Mouse (Mus musculus): ENCODE data around the gene Ano2. TPM values are rescaled to one million over a fixed set of nuclear protein-coding genes. Genes with fewer than 3 reads are reported as not detected.
A peak's percentile ranks its signal among the peaks of the same experiment; 100 is the strongest.

Gene Ano2
- polyA plus RNA-seq, 1 experiment from 2014 or later, result 0.35 TPM

- Histone ChIP-seq H3K9ac (ENCODE audit: low read length) (no peak overlapping the region), H3K4me3 (ENCODE audit: low read depth, low read length) (no peak overlapping the region), H3K4me1 (ENCODE audit: control insufficient read depth, insufficient read depth, low read length) (0 out of 2 replicates have a peak, but pooled peaks cover 2% of the 10 kb centered on the region), H3K36me3 (ENCODE audit: control insufficient read depth, insufficient read depth, low read length) (no peaks in the 10 kb centered on the region), H3K9me3 (ENCODE audit: control insufficient read depth, low read length) (no peaks in the 10 kb centered on the region), H3K27ac (replicated peaks; ENCODE audit: low read depth, low read length) (no peak overlapping the region), H3K4me2 (ENCODE audit: low read depth, severe bottlenecking) (no peak overlapping the region), H3K27me3 (ENCODE audit: control insufficient read depth, insufficient read depth, low read length) (no peaks in the 10 kb centered on the region)
- WGBS, result 50% methylated on average over 14 of the region's 14 CpGs
- DNase-seq (ENCODE audit: low spot score), result peak; percentile 90
- ATAC-seq (ENCODE audit: insufficient number of reproducible peaks, low FRiP score, low TSS enrichment, low read depth), result no peak
Observed at GRCm38 (mm10) chr6:125661106-125661877, 28.9 kb upstream of the Ano2 start.

- Histone ChIP-seq H3K9me3 (ENCODE audit: control insufficient read depth, low read length) (no peaks in the 10 kb centered on the region), H3K4me2 (ENCODE audit: low read depth, severe bottlenecking) (no peak overlapping the region), H3K27ac (replicated peaks; ENCODE audit: low read depth, low read length) (no peak overlapping the region), H3K27me3 (ENCODE audit: control insufficient read depth, insufficient read depth, low read length) (no peaks in the 10 kb centered on the region), H3K4me1 (ENCODE audit: control insufficient read depth, insufficient read depth, low read length) (0 out of 2 replicates have a peak, but pooled peaks cover 2% of the 10 kb centered on the region), H3K36me3 (ENCODE audit: control insufficient read depth, insufficient read depth, low read length) (no peaks in the 10 kb centered on the region), H3K4me3 (ENCODE audit: low read depth, low read length) (no peak overlapping the region), H3K9ac (ENCODE audit: low read length) (no peak overlapping the region)
- DNase-seq (ENCODE audit: low spot score), result no peak
- WGBS, result 84% methylated on average over 2 of the region's 2 CpGs
- no peak for ATAC-seq (ENCODE audit: insufficient number of reproducible peaks, low FRiP score, low TSS enrichment, low read depth)
Observed at GRCm38 (mm10) chr6:125663906-125664305, 26.3 kb upstream of the Ano2 start.

- Histone ChIP-seq H3K4me1 (ENCODE audit: control insufficient read depth, insufficient read depth, low read length) (no peaks in the 10 kb centered on the region), H3K9me3 (ENCODE audit: control insufficient read depth, low read length) (no peaks in the 10 kb centered on the region), H3K27me3 (ENCODE audit: control insufficient read depth, insufficient read depth, low read length) (no peaks in the 10 kb centered on the region), H3K9ac (ENCODE audit: low read length) (no peak overlapping the region), H3K4me3 (ENCODE audit: low read depth, low read length) (no peak overlapping the region), H3K4me2 (ENCODE audit: low read depth, severe bottlenecking) (no peak overlapping the region), H3K27ac (replicated peaks; ENCODE audit: low read depth, low read length) (no peak overlapping the region), H3K36me3 (ENCODE audit: control insufficient read depth, insufficient read depth, low read length) (no peaks in the 10 kb centered on the region)
- 84% methylated on average over 3 of the region's 3 CpGs for WGBS
- DNase-seq (ENCODE audit: low spot score) (no peak), ATAC-seq (ENCODE audit: insufficient number of reproducible peaks, low FRiP score, low TSS enrichment, low read depth) (no peak)
Observed at GRCm38 (mm10) chr6:125671835-125672234, 18.4 kb upstream of the Ano2 start.

DNA sequence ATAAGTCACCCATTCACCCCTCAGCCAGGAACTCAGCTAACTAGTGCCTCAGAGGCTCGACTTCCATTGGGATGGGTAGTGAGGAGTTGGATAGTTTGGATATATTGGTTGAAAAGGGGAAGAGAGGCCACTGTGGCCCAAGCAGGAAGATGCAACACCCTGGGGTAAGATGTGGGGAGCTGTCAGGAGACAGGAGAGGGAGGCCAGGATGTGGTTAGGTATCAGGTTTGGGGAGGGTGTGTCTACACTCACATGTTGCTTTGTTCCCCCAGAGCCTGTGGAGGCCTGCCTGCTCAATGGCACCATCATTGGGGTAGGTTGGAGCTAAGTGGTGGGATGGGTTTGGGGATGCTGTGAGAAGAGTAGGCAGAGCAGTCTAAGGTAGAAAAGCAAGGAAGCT, 11.7 kb upstream of the Ano2 start:
- ATAC-seq (ENCODE audit: insufficient number of reproducible peaks, low FRiP score, low TSS enrichment, low read depth) (no peak), DNase-seq (ENCODE audit: low spot score) (no peak)
- Histone ChIP-seq H3K9me3 (ENCODE audit: control insufficient read depth, low read length) (no peaks in the 10 kb centered on the region), H3K36me3 (ENCODE audit: control insufficient read depth, insufficient read depth, low read length) (no peaks in the 10 kb centered on the region), H3K4me3 (ENCODE audit: low read depth, low read length) (no peak overlapping the region), H3K27me3 (ENCODE audit: control insufficient read depth, insufficient read depth, low read length) (no peaks in the 10 kb centered on the region), H3K4me2 (ENCODE audit: low read depth, severe bottlenecking) (no peak overlapping the region), H3K27ac (replicated peaks; ENCODE audit: low read depth, low read length) (no peak overlapping the region), H3K9ac (ENCODE audit: low read length) (no peak overlapping the region), H3K4me1 (ENCODE audit: control insufficient read depth, insufficient read depth, low read length) (peaks cover 2% of the 10 kb centered on the region; the same call in 1 of the 2 replicates)
- WGBS, result 86% methylated on average over 1 of the region's 1 CpGs

DNA sequence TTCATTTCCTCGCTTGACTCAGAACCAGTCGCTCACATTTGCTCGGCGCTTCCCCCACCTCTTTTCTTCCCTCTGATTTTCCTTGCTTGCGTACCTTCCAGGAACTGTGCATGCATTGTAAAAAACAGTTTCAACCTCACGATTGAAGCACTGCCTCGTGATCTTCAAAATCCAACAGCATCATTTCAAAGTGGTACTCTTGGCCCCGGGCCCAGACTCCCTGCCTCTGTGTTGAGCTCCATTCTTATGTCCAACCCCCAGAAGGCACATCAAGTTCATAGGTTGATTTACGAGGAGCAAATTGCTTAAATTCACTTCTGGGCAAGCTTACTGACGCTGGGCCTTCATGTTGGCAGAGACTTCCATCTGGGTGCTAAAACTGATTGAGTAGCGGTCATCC, 9.6 kb upstream of the Ano2 start:
- DNase-seq (ENCODE audit: low spot score) (no peak), ATAC-seq (ENCODE audit: insufficient number of reproducible peaks, low FRiP score, low TSS enrichment, low read depth) (no peak)
- H3K27ac ChIP-seq (replicated peaks; ENCODE audit: low read depth, low read length), result no peak overlapping the region
- no peaks in the 10 kb centered on the region for H3K9me3 ChIP-seq (ENCODE audit: control insufficient read depth, low read length)
- no peak overlapping the region for H3K9ac ChIP-seq (ENCODE audit: low read length)
- peaks cover 2% of the 10 kb centered on the region; the same call in 1 of the 2 replicates for H3K4me1 ChIP-seq (ENCODE audit: control insufficient read depth, insufficient read depth, low read length)
- H3K36me3 ChIP-seq (ENCODE audit: control insufficient read depth, insufficient read depth, low read length), result no peaks in the 10 kb centered on the region
- WGBS, result 56% methylated on average over 11 of the region's 11 CpGs
- no peak overlapping the region for H3K4me2 ChIP-seq (ENCODE audit: low read depth, severe bottlenecking)
- H3K4me3 ChIP-seq (ENCODE audit: low read depth, low read length), result no peak overlapping the region
- no peaks in the 10 kb centered on the region for H3K27me3 ChIP-seq (ENCODE audit: control insufficient read depth, insufficient read depth, low read length)

- DNase-seq (ENCODE audit: low spot score) (no peak), ATAC-seq (ENCODE audit: insufficient number of reproducible peaks, low FRiP score, low TSS enrichment, low read depth) (no peak)
- H3K9ac ChIP-seq (ENCODE audit: low read length), result no peak overlapping the region
- H3K4me1 ChIP-seq (ENCODE audit: control insufficient read depth, insufficient read depth, low read length), result peaks cover 5% of the 10 kb centered on the region; the same call in 1 of the 2 replicates
- H3K27ac ChIP-seq (replicated peaks; ENCODE audit: low read depth, low read length), result no peak overlapping the region
- H3K36me3 ChIP-seq (ENCODE audit: control insufficient read depth, insufficient read depth, low read length), result no peaks in the 10 kb centered on the region
- no peaks in the 10 kb centered on the region for H3K9me3 ChIP-seq (ENCODE audit: control insufficient read depth, low read length)
- H3K4me2 ChIP-seq (ENCODE audit: low read depth, severe bottlenecking), result no peak overlapping the region
- no peaks in the 10 kb centered on the region for H3K27me3 ChIP-seq (ENCODE audit: control insufficient read depth, insufficient read depth, low read length)
- no peak overlapping the region for H3K4me3 ChIP-seq (ENCODE audit: low read depth, low read length)
Observed at GRCm38 (mm10) chr6:125685420-125685819, 4.8 kb upstream of the Ano2 start.

DNA sequence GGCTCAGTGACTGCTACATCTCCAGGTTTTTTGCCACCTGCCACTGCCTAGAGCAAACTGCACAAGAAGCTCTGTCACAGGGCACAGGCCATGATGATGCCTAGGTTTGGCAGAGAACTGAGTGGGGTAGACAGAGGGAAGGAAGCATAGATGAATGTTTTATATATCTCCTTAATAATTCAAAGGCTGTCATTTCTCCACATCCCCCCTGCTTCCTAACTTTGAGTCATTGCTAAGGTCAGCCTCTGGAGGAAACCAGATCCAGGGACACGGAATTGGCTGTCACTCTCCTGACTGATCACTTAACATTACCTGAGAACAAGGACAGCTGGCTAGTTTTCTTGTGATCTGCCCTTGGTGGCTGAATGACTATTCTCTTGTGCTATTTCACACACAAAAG, 2.2 kb upstream of the Ano2 start:
- 41% methylated on average over 1 of the region's 1 CpGs for WGBS
- no peaks in the 10 kb centered on the region for H3K27me3 ChIP-seq (ENCODE audit: control insufficient read depth, insufficient read depth, low read length)

DNA sequence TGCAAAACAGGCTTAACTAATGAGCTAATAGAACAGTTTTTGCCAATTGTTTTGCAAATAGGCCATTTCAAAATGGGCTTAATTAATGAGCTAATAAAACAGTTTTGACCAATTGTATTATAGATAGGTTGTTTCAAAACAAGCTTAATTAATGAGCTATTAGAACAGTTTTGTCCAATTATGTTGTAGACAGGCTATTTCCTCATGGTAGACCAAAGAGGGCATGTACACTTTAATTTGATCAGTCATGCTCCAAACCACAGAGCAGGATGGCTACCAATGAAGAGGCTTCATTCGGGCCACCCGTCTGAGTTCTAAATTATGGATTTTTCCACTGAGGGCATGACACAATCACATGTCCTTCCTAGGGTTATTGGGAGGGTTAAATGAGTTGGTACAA, 10.9 kb downstream of the Ano2 start:
- no peak for ATAC-seq (ENCODE audit: insufficient number of reproducible peaks, low FRiP score, low TSS enrichment, low read depth)
- WGBS, result 93% methylated on average over 2 of the region's 2 CpGs

More for the DNA sequence above, 2.2 kb upstream of the Ano2 start:
- ATAC-seq (ENCODE audit: insufficient number of reproducible peaks, low FRiP score, low TSS enrichment, low read depth) (no peak), DNase-seq (ENCODE audit: low spot score) (no peak)
- Histone ChIP-seq H3K9me3 (ENCODE audit: control insufficient read depth, low read length) (no peaks in the 10 kb centered on the region), H3K4me2 (ENCODE audit: low read depth, severe bottlenecking) (no peak overlapping the region), H3K9ac (ENCODE audit: low read length) (no peak overlapping the region), H3K36me3 (ENCODE audit: control insufficient read depth, insufficient read depth, low read length) (no peaks in the 10 kb centered on the region), H3K4me1 (ENCODE audit: control insufficient read depth, insufficient read depth, low read length) (peaks cover 6% of the 10 kb centered on the region; the same call in 1 of the 2 replicates), H3K27ac (replicated peaks; ENCODE audit: low read depth, low read length) (no peak overlapping the region), H3K4me3 (ENCODE audit: low read depth, low read length) (no peak overlapping the region)

More for the DNA sequence above, 10.9 kb downstream of the Ano2 start:
- Histone ChIP-seq H3K4me1 (ENCODE audit: control insufficient read depth, insufficient read depth, low read length) (no peaks in the 10 kb centered on the region), H3K4me3 (ENCODE audit: low read depth, low read length) (no peak overlapping the region), H3K36me3 (ENCODE audit: control insufficient read depth, insufficient read depth, low read length) (no peaks in the 10 kb centered on the region), H3K4me2 (ENCODE audit: low read depth, severe bottlenecking) (no peak overlapping the region), H3K27me3 (ENCODE audit: control insufficient read depth, insufficient read depth, low read length) (no peaks in the 10 kb centered on the region), H3K9ac (ENCODE audit: low read length) (no peak overlapping the region), H3K9me3 (ENCODE audit: control insufficient read depth, low read length) (no peaks in the 10 kb centered on the region), H3K27ac (replicated peaks; ENCODE audit: low read depth, low read length) (no peak overlapping the region)
- DNase-seq (ENCODE audit: low spot score), result no peak

Measured in limb, embryonic 11.5 days (tissue).